Mouse (Mus musculus): Measurements from ENCODE around the gene Trappc5.

Gene Trappc5

GRCm38 (mm10) chr8:3678831-3679230, 2.7 kb downstream of the Trappc5 start:
- DNase-seq, result no peak

- DNase-seq, result no peak
Observed at GRCm38 (mm10) chr8:3679236-3679635, 3.1 kb downstream of the Trappc5 start.

GRCm38 (mm10) chr8:3679656-3680055, 3.6 kb downstream of the Trappc5 start:
- no peak for DNase-seq

- no peak for DNase-seq
Observed at GRCm38 (mm10) chr8:3682435-3682834, 6.3 kb downstream of the Trappc5 start.

- DNase-seq, result no peak
Observed at GRCm38 (mm10) chr8:3683408-3684176, 7.5 kb downstream of the Trappc5 start.

GRCm38 (mm10) chr8:3684530-3684929, 8.4 kb downstream of the Trappc5 start:
- no peak for DNase-seq

GRCm38 (mm10) chr8:3685422-3685821, 9.3 kb downstream of the Trappc5 start:
- no peak for DNase-seq

- DNase-seq, result no peak
Observed at GRCm38 (mm10) chr8:3687537-3687936, 11.4 kb downstream of the Trappc5 start.

- DNase-seq, result no peak
Observed at GRCm38 (mm10) chr8:3690774-3691173, 14.7 kb downstream of the Trappc5 start.

GRCm38 (mm10) chr8:3694121-3694520, 18.0 kb downstream of the Trappc5 start, which contains the start of gene Fcer2a:
TSS of gene Fcer2a (minus strand) at chr8:3694175.
- DNase-seq, result no peak

GRCm38 (mm10) chr8:3701491-3701890, 25.4 kb downstream of the Trappc5 start:
- no peak for DNase-seq

- DNase-seq, result peak; percentile 18 to 23
Observed at GRCm38 (mm10) chr8:3705711-3706110, 29.6 kb downstream of the Trappc5 start.

- DNase-seq, result no peak
Observed at GRCm38 (mm10) chr8:3707611-3708010, 31.5 kb downstream of the Trappc5 start.

GRCm38 (mm10) chr8:3710312-3710711, 34.2 kb downstream of the Trappc5 start:
- DNase-seq, result no peak

GRCm38 (mm10) chr8:3711646-3712045, 35.5 kb downstream of the Trappc5 start:
- DNase-seq, result no peak

- no peak for DNase-seq
Observed at GRCm38 (mm10) chr8:3717321-3717954, 41.3 kb downstream of the Trappc5 start.

- peak; percentile 80 to 83 for DNase-seq
Observed at GRCm38 (mm10) chr8:3718559-3718958, 42.5 kb downstream of the Trappc5 start.

GRCm38 (mm10) chr8:3720551-3720950, 44.5 kb downstream of the Trappc5 start, which contains the start of gene Clec4g:
TSS of gene Clec4g (minus strand) at chr8:3720651.
- DNase-seq, result no peak

- DNase-seq, result no peak
Observed at GRCm38 (mm10) chr8:3721041-3721440, 44.9 kb downstream of the Trappc5 start.
